Mouse (Mus musculus): ENCODE data around the gene S100a10.
A peak's percentile ranks its signal among the peaks of the same experiment; 100 is the strongest.
"Not testable (repeated sequence)": the region's sequence is repeated elsewhere in the genome, so short reads cannot be mapped to it uniquely, and the experiment has no call there.

The S100a10 gene

DNA sequence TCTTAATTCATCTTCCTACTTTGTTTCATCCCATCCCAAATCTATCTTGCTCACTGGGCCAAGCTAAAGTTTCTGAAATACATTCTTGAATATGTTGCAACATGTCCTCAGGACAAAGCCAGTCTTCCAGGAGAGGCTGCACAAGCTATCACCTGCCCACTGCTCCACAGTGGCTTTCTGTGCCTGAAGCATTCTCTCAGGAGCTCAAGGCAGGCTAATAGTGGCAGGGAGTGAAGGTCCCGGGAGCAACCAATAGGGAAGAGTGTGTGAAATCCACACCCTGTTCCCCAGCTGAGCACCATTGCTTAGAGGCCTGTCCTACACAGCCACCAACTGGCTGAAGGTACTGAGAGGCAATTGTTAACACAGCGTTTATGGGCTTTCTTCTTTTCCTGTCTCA lies 26.1 kb downstream of the S100a10 start:
- no peak for DNase-seq (ENCODE audit: low spot score in 2 of 2)

DNA sequence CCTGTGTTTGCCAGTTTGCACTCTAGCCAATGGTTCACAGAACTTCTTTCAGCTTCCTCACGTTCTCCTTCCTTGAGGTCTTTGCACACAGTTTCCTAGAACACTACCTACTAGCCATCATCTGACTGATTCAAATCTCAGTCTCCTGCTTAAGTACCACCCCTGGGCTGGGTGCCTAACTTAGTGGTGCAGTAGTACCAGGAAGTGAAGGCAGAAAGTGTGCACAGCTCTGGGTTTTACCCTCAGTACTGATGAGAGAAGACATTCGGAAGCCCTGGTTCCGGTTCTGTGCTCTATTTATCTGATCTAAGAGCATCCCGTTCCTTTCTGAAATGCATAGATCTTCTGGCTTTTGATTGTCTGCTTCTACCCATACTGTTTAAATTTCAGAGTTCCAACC lies 26.8 kb downstream of the S100a10 start:
- DNase-seq (ENCODE audit: low spot score in 2 of 2): no peak

DNA sequence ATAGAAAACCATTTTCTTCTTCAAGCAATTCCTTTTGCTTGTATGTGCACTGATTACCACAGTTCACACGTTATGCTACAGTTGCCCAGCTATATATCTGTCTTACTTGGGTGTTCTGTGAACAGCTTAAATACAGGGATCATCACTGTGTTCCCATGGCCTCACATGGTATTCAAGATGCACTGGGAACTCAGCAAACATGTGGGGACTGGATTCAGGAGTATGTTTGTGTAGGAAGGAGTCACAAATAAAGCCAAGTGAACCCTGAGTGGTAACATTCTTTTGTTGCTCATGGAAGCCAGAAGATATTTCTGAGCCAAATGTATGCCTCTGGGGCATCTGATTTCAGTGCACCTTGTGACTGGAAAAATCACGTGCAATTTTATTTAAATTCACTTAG lies 28.2 kb downstream of the S100a10 start:
- DNase-seq (ENCODE audit: low spot score in 2 of 2): no peak

DNA sequence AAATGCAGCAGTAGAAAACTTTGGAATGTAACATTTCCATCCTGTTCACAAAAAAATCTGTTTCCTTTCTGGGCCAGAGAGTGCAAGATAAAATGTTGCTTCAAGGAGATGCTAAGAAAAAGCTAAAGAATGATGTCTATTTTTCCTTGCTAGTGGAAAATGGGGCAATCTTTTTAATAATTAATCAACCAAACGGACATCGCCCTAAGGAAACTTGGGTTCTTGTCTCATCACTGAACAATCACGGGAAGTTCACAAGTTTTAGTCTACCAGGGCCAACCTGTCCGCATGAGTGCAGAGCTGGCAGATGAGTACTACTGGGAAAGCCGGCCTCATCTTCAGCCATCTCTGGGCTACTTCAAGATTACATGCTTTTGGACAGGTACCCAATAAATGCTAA lies 34.7 kb downstream of the S100a10 start:
- no peak for DNase-seq (ENCODE audit: low spot score in 2 of 2)

DNA sequence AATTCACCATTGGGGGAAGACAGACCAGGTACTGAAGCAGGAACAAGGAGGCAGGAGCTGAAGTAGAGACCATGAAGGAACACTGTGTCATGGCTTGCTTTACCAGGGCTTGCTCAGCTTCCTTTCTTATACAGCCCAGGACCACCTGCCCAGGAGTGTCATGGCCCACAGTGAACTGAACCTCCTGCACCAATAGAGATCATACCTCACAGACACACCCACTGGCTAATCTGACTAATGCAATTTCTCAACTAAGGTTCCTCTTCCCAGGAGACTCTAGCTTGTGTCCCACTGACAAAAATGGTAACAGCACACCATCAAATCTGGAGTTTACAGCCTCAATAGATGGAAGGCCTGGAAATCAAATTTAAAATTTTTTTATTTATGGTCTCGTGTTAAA lies 35.4 kb downstream of the S100a10 start:
- DNase-seq (ENCODE audit: low spot score in 2 of 2): no peak

DNA sequence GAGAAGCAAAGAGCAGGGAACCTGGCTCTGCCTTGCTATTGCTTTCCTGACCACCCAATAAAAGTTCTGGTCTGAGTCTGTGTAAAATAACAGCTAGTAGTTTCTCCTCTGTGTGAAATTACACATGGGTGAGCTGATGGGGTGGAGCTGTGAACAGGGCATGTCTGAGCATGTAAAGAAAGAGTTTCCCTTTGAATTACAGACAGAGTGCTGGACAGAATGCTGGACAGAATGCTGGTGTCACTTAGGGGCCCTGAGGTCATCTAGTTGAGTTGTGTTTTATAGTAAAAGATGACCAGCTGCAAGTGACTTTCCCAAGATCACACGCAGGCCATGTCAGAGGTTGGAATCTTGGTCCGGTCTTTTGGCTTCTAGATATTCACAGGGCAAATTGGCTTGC lies 37.2 kb downstream of the S100a10 start:
- no peak for DNase-seq (ENCODE audit: low spot score in 2 of 2)

DNA sequence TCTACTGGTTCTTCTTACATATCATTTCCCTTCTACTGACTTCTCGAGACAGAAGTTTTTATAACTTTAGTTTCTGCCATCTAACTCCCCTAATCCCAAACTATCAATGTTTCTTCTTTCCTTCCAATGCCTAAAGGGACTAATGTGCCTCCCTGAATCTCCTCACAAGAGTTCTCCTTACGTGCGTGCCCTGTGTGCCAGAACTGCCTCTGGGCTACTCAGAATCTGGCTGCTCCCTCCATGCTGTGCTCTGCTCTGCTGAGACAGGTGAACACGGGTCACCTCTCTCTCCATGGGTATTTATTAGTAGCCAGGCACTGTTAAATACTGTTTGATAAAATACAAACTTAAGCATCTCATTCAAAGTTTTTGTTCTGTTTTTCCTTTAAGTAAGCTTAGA lies 38.1 kb downstream of the S100a10 start:
- no peak for DNase-seq (ENCODE audit: low spot score in 2 of 2)

DNA sequence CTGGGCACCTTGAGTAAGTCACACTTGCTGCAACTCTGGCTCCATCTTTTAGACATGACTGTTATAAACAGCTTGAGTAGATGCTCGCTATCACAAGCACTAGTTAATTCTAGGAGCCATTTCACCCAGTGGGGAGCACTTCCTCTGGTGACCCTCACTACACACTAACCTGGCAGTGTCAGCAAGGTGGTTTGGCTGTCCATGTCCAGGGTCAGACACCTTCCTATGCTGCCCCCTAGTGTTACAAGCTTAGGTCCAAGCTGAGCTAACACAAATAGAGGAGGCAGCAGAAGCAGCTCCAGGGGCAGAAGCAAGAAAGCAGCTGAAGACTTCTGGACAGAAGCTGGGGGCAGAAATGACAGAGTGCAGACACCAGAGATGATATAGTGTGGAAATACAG lies 38.6 kb downstream of the S100a10 start:
- DNase-seq (ENCODE audit: low spot score in 2 of 2): no peak

DNA sequence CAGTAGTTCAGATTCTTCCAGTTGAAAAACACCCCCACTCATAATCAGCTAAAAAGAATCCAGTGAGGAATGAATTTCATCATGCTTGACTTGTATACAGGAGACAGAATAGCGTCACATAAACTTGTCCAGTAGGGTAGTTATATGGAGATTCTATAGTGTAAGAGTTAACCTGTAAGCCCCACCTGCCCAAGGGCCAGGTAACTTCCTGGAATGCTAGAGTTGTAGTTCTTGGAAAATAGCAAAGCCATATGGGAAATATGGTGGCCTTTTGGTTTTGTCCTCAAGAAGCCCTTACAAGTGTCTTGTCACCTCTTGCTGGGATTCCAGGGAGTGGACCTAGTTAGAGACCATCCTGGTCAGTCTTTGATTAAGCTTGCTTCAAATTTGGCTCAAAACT lies 41.8 kb downstream of the S100a10 start:
- no peak for DNase-seq (ENCODE audit: low spot score in 2 of 2)

DNA sequence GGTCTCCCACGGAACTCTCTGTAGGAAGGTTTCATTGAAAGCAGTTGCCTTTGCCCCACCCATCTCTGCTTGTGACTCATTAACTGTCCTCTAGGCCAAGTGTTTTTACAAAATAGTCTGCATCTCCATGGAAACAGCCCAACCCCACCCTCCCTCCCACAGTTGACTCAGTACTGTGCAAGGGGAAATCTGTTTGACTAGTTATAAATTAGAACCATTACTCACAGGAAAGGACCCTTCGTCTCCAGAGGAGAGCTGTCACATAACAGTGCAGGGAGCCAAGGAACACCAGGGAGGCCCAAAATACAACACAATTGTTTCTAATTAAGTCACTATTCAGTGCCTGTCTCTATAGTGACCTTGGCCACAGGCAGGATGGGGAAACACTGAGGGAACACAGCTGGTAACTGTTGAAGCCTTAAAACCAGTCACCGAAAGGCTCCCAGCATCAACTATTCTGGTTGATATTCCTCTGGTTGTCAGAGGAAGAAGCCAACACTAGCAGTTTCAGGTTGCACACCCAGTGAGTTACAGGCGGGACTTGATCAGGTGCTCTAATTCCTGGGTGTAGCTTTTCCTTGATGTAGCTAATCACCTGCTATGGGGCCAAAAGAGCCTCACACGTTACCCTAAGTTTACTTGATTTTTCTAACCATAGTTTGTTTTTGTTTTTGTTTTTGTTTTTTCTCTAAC lies 42.5 kb downstream of the S100a10 start:
- peak; percentile 2 to 21 for DNase-seq (ENCODE audit: low spot score in 2 of 2)

DNA sequence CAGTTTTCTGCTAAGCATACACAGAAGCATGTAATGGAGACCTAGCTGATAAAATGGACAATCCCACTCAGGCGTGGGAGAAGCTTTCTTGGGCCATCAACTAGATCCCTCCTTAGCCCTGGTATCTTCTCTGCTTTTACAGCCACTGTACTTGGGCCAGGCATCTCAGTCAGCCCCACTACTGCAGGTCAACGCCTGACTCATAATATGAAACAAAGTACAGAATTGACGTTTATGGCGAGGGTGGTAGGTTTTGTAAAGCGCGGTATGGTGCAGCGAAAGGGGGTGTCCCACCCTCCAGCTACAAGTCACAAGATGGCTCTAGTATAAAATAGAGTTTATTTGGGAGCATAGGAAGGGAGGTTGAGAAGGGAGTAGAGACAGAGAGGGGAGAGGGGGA lies 43.1 kb downstream of the S100a10 start:
- DNase-seq (ENCODE audit: low spot score in 2 of 2): no peak

DNA sequence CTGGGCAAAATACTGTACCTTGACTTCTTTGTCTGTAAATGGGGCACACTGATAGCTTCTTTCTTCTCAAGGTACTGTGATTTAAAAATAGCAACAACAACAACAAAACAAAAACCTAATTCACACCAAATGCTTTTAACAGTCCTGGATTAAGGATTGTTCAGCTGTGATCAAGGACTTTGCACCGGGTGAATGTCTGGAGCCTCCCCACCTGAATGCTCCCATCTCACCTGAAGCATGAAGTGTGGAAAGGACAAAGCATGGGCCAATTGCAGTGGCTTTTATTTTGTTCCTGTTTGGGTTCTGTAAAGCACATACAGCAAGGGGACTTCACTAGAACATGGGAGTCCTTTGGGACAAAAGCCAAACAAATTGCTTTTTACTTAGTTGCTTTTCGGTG lies 45.3 kb downstream of the S100a10 start:
- DNase-seq (ENCODE audit: low spot score in 2 of 2): no peak

DNA sequence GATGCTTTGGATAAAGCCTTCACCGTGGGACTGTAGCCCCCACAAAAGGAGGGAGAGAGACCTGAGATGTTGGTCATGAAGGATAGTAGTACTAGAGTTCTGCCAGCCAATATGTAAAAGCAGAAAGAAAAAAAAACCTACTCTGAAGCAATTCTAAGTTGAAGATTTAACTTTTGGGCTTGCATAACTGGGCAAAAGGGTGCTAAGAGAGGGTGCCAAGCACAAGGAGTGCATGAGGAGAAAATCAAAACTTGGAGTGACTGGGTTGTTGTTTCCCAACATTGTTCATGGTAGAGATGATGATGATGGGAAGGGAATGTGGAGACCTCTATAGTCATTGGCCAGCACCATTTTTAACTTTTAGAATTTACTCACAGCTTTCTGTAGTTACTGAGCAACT lies 47.0 kb downstream of the S100a10 start:
- DNase-seq (ENCODE audit: low spot score in 2 of 2): no peak

DNA sequence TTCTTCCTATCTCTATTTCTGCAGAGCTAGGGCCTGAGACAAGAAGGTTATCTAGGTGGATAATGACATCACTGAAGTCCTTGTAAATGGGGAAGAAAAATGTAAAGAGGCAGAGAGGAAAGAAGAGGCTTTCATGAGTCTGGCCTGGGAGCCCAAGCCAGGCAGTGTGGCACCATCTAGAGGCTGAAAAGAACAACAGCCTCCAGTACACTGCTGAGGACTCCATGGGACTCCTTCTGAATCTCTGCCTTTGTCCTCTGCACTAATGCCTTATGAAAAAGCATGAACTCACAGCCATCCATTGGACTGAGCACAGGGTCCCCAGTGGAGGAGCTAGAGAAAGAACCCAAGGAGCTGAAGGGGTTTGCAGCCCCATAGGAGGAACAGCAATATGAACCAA lies 54.1 kb downstream of the S100a10 start:
- DNase-seq (ENCODE audit: low spot score in 2 of 2): not testable (repeated sequence)
